ENCODE assay signal across 34 mouse cellular contexts in genomic region chr9:61271243-61271642, GRCm38 (mm10).
"Had no signal": no experiment of that assay in that cellular context is flagged by ENCODE, and none has a peak within 500 bp of the region (broad histone marks: within the 10 kb centered on the region; RNA-seq: fewer than 3 reads in every experiment).

No protein-coding gene starts in this region.

- DNase-seq: heart, postnatal 10 days; heart, postnatal 14 days; heart, postnatal 36 days; kidney, adult 11 months; kidney, adult 18-20 months; kidney, adult 2 months; kidney, adult 8-10 months; kidney, adult 9 months; kidney, postnatal 10 days; kidney, postnatal 14 days; kidney, postnatal 25 days; kidney, postnatal 36 days; kidney, postnatal 4 days; layer of hippocampus, adult 9-11 months; layer of hippocampus, postnatal 36 days had no signal

- H3K4me2 ChIP-seq: heart, embryonic 11.5 days; heart, embryonic 12.5 days; heart, embryonic 13.5 days; heart, embryonic 15.5 days; hindbrain, embryonic 12.5 days; hindbrain, embryonic 13.5 days; hindbrain, embryonic 14.5 days; hindbrain, embryonic 15.5 days; intestine, embryonic 15.5 days; kidney, embryonic 15.5 days had no signal

- H3K4me3 ChIP-seq: heart, embryonic 10.5 days; heart, embryonic 12.5 days; heart, embryonic 13.5 days; heart, embryonic 15.5 days; hindbrain, embryonic 10.5 days; hindbrain, embryonic 12.5 days; hindbrain, embryonic 13.5 days; hindbrain, embryonic 15.5 days; intestine, embryonic 15.5 days; kidney, embryonic 15.5 days; layer of hippocampus, adult 2 months had no signal

- ATAC-seq: hindbrain, embryonic 16.5 days; hindbrain, postnatal 0 days; inflammation-experienced regulatory T-cells, adult 6 months; intestine, embryonic 15.5 days; intestine, embryonic 16.5 days; intestine, postnatal 0 days had no signal

- H3K9me3 ChIP-seq: heart, embryonic 10.5 days; heart, embryonic 12.5 days; heart, embryonic 13.5 days; heart, embryonic 15.5 days; hindbrain, embryonic 10.5 days; hindbrain, embryonic 12.5 days; hindbrain, embryonic 13.5 days; hindbrain, embryonic 15.5 days; intestine, embryonic 15.5 days; kidney, embryonic 15.5 days had no signal

- H3K36me3 ChIP-seq: heart, embryonic 10.5 days; heart, embryonic 12.5 days; heart, embryonic 13.5 days; heart, embryonic 15.5 days; hindbrain, embryonic 10.5 days; hindbrain, embryonic 12.5 days; hindbrain, embryonic 13.5 days; hindbrain, embryonic 15.5 days; intestine, embryonic 15.5 days; kidney, embryonic 15.5 days had no signal

- H3K4me1 ChIP-seq: heart, embryonic 10.5 days; heart, embryonic 12.5 days; heart, embryonic 13.5 days; heart, embryonic 15.5 days; hindbrain, embryonic 15.5 days; intestine, embryonic 15.5 days; kidney, embryonic 15.5 days had no signal

- H3K9ac ChIP-seq: heart, embryonic 12.5 days; heart, embryonic 13.5 days; heart, embryonic 15.5 days; hindbrain, embryonic 12.5 days; hindbrain, embryonic 13.5 days; hindbrain, embryonic 14.5 days; hindbrain, embryonic 15.5 days; intestine, embryonic 15.5 days; kidney, embryonic 15.5 days had no signal

- H3K27ac ChIP-seq: heart, embryonic 10.5 days; heart, embryonic 13.5 days; heart, embryonic 15.5 days; hindbrain, embryonic 10.5 days; hindbrain, embryonic 12.5 days; hindbrain, embryonic 13.5 days; hindbrain, embryonic 14.5 days; hindbrain, embryonic 15.5 days; hindbrain, postnatal 0 days; intestine, embryonic 15.5 days; kidney, embryonic 15.5 days; kidney, postnatal 0 days; layer of hippocampus, adult 2 months had no signal
